Mouse (Mus musculus) bone marrow, adult 2 months (tissue): ENCODE measurements around the gene Map10. TPM values are rescaled to one million over a fixed set of nuclear protein-coding genes. Genes with fewer than 3 reads are reported as not detected.

Source experiments
- H3K27ac ChIP-seq: fragments of 200-500 bp; 2 replicates; pipeline ENCODE4 v1.5.1; 2012; ENCODE audit warnings: low read depth, mild to moderate bottlenecking, control low read depth, inconsistent platforms, low read length; ENCODE audit not compliant: control insufficient read depth, poor library complexity, insufficient read depth
- H3K4me1 ChIP-seq: fragments of 200-500 bp; 2 replicates; pipeline ENCODE4 v1.6.1; 2011; ENCODE audit warnings: low read length; ENCODE audit not compliant: control insufficient read depth, insufficient read depth
- H3K4me3 ChIP-seq: fragments of 200-500 bp; replicated peaks from 2 replicates; pipeline ENCODE3; 2011; ENCODE audit warnings: mild to moderate bottlenecking, low read depth, low read length, control low read depth; ENCODE audit not compliant: control insufficient read depth
- CTCF ChIP-seq: fragments of 200-500 bp; IDR thresholded peaks from 2 replicates; pipeline ENCODE4 v1.5.1; 2011; ENCODE audit warnings: low read length, control low read depth; ENCODE audit not compliant: control insufficient read depth, insufficient read depth
- POLR2A ChIP-seq: fragments of 200-500 bp; IDR thresholded peaks from 2 replicates; pipeline ENCODE4 v1.6.1; 2011; ENCODE audit warnings: low read depth, mild to moderate bottlenecking, control low read depth, low read length, borderline replicate concordance; ENCODE audit not compliant: control insufficient read depth
- WGBS: fragments of 180-500 bp; shearing (Covaris S2); methylation state at CpG from one replicate; pipeline ENCODE4 v1.1.7; 2018; 5-methylcytosine and 5-hydroxymethylcytosine counted together
- polyA plus RNA-seq: library from polyadenylated mRNA; stranded (reverse); fragments of >200 nt; gene quantifications from 2 replicates; pipeline ENCODE4 v1.2.4, GENCODE M21; 2011; ENCODE audit warnings: low replicate concordance; ENCODE audit not compliant: missing spikeins, insufficient read depth, insufficient read length

Map10 gene
- polyA plus RNA-seq, 1 experiment: 0.42 TPM

DNA sequence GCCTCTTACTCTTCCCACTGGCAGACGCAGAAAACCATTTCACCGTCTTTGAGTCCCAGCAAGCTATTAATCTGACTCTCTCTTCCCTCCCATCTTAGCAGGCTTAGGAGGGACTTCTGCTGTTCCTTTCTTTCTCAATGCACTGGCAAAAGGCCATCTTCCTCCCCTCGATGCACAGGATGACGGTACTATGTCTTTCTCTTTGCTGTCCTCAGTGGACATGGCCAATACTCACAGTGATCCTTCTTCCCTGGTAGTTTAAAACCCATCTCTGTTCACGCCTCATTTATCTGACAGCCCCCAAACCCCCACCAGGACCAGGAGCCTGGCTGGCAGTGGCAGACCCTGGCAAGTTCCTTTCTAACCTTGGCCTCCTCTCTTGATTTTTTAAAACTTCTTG is 22.8 kb downstream of the Map10 start:
- Histone ChIP-seq H3K27ac (no peak overlapping the region), H3K4me3 (no peak overlapping the region), H3K4me1 (no peaks in the 10 kb centered on the region; the same call in 1 of the 2 replicates)
- WGBS: 63% methylated on average over 5 of the region's 5 CpGs
- TF ChIP-seq CTCF (no peak), POLR2A (no peak)

DNA sequence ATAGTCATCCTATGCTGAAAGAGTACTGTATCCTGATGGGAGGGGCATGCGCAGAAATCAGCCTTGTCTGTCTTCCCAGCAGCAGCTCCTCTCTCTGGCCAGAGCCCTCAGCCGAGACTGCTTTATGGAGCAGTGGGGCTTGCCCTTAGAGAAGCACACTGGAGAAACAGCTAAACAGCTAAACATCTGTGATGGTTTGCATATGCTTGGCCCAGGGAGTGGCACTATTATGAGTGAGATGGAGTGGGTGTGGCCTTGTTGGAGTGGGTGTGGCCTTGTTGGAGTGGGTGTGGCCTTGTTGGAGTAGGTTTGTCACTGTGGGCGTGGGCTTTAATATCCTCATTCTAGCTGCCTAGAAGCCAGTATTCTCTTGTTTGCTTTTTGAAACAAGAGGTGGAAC is 23.6 kb downstream of the Map10 start:
- WGBS: 84% methylated on average over 3 of the region's 3 CpGs
- no peak for TF ChIP-seq POLR2A
- no peak for TF ChIP-seq CTCF
- no peak overlapping the region for H3K27ac ChIP-seq
- H3K4me1 ChIP-seq: no peaks in the 10 kb centered on the region; the same call in 1 of the 2 replicates
- no peak overlapping the region for H3K4me3 ChIP-seq

DNA sequence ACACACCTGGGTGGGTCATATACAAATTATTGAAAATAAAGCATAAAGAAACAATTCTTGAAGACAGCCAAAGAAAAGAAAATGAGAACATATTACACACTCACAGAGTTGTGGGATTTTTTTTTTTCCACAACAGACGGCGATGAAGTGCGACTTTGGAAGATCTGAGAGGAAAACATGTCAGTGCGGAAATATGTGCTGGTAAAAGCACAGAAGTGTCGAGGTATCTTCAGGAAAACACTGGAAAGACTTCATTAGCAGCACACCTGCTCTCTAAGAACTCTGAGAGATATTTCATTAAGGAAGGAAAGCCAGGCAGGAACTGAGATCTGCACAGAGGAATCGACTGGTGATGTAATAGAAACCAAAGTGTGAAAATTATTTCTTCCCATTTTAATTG is 26.3 kb downstream of the Map10 start:
- no peak overlapping the region for H3K27ac ChIP-seq
- 68% methylated on average over 6 of the region's 6 CpGs for WGBS
- H3K4me1 ChIP-seq: no peaks in the 10 kb centered on the region; the same call in 1 of the 2 replicates
- no peak overlapping the region for H3K4me3 ChIP-seq
- no peak for TF ChIP-seq CTCF
- no peak for TF ChIP-seq POLR2A

DNA sequence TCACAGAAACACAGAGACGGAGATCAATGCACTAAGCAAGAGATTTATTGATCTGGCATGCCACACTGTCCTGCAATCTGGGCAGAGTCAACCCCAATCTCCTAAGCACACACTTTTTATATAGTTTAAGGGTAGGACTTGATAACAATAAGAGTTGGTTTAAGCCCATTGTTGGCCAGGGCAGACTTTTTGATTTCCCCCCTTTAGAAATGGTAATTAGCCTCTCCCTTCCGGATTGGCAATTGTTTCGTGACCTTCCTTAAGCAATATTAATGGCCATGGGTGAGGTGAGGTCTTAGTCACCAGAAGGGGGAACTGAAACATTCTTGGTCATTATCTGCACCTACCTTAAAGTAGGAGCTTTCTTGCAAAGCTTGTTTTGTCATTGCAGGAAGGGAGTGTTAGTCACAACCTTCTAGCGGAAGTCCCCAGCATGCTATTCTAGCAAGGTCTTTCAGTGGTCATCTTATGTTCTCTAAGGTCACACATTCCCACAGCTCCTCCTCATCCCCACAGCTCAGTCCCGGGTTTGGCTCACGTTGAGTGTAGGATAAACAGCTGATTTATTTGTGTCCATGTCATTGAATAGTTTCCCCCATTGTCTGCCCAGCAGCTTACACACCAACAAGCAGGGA is 29.9 kb downstream of the Map10 start:
- 61% methylated on average over 6 of the region's 6 CpGs for WGBS
- Histone ChIP-seq H3K4me3 (no peak overlapping the region), H3K4me1 (no peaks in the 10 kb centered on the region; the same call in 1 of the 2 replicates), H3K27ac (peak overlapping the region; percentile 29; the same call in 1 of the 2 replicates)
- TF ChIP-seq POLR2A (no peak), CTCF (no peak)

DNA sequence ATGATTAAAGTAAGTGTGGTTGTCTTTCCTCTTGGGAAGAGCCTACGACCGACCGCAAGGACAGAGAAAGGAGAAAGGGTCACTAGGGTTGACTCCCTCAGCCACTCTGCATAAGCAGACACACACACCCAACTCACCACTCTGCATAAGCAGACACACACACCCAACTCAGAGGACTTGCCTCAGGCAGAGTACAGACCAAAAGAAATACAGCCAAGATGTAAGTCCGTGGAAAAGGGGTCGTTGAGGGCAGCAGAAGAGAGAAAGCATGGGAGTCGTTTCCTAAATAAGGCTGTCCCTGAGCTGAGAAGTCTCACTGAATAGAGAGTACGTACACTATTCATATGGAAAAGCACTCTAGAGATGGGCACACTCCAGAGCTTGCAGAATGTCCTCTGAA is 30.8 kb downstream of the Map10 start:
- Histone ChIP-seq H3K4me3 (no peak overlapping the region), H3K27ac (no peak overlapping the region), H3K4me1 (no peaks in the 10 kb centered on the region; the same call in 1 of the 2 replicates)
- TF ChIP-seq POLR2A (no peak), CTCF (no peak)
- WGBS: 84% methylated on average over 7 of the region's 7 CpGs

DNA sequence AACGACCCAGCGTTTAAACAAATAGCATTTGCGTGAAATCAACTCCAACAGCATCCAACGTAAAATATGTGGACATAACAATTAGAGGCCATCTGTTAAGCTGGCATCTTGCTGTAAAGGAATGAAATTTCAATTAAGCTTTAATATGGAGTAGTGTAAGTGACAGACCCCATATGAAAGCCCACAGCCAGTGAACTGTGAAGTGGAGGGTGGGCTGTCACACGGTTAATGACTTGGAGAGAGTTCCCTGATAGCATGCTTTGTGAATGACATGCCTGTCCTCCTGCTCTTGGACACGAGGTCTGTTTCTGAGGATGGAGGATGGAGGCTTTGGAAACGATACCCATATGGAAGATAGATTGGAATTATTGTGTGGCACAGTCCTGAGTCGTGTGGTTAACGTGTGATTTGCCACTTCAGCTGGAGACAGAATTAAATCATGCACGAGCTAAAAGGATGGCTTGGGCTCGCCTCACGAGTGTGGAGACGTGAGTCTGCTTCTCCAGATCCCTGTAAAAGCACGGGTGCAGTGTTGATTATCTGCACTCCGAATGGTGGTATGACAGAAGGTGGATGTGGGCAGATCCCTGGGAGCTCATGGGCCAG is 33.4 kb downstream of the Map10 start:
- TF ChIP-seq POLR2A (no peak), CTCF (no peak)
- no peak overlapping the region for H3K27ac ChIP-seq
- 87% methylated on average over 15 of the region's 15 CpGs for WGBS
- no peak overlapping the region for H3K4me3 ChIP-seq
- no peaks in the 10 kb centered on the region; the same call in 1 of the 2 replicates for H3K4me1 ChIP-seq

DNA sequence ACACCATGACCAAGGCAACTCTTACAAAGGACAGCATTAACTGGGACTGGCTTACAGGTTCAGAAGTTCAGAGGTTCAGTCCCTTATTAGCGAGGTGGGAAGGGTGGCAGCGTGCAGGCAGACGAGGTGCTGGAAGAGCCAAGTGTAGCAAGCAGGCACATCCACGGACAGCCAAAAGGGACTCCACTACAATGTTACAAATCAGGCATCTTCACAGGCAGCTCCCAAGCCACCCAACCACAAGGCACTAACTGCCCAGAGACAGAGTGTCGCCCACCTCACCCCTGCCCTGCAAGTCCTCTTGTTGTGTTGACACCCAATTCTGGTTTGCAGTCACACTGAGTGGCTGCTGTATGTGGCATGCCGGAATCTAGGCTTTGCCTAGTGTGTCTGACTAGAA is 34.8 kb downstream of the Map10 start:
- TF ChIP-seq POLR2A: no peak
- TF ChIP-seq CTCF: no peak
- WGBS: 82% methylated on average over 6 of the region's 6 CpGs
- Histone ChIP-seq H3K4me3 (no peak overlapping the region), H3K27ac (no peak overlapping the region), H3K4me1 (no peaks in the 10 kb centered on the region)

DNA sequence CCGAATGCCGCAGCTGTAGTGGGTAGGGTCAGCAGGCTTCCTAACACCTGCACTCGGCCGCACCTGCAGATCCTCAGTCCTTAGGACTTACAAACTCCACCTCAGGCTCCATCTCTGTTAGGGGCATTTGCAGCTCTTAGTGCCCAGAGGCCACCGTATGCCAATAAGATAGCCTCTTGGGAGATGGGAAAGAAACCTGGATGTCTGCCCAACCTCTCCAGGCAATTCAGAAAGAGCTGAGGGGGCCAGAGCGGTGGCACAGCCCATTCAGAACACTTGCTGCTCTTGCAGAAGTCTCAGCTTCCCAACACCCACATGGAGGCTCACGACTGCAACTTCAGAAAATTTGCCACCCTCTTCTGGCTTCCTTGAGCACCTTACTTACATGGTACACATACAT is 36.2 kb downstream of the Map10 start:
- H3K4me1 ChIP-seq: no peaks in the 10 kb centered on the region
- 86% methylated on average over 7 of the region's 7 CpGs for WGBS
- no peak overlapping the region for H3K4me3 ChIP-seq
- TF ChIP-seq POLR2A (no peak), CTCF (no peak)
- H3K27ac ChIP-seq: no peak overlapping the region

DNA sequence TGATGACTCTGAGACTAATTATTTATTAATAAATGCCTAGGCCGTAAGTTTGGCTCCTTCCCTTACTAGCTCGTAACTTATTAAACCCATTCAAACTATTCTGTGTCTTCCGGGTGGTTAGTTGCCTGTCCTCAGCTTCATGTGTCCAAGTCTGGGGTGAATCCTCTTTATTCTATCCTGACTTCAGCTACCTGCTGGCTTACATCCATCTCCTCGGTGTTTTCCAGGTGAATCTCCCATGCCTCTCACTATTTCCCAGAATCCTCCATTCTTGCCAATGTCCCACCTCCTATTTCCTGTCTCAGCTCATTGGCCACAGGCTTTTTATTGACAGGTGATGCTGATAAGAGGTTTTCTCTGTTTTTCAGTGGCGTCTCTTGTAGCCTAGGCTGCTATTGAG is 39.6 kb downstream of the Map10 start:
- 85% methylated on average over 5 of the region's 5 CpGs for WGBS
- Histone ChIP-seq H3K27ac (no peak overlapping the region), H3K4me3 (no peak overlapping the region), H3K4me1 (no peaks in the 10 kb centered on the region)
- TF ChIP-seq POLR2A: no peak
- no peak for TF ChIP-seq CTCF
